Mouse (Mus musculus): ENCODE measurements around the gene Zfp629. TPM values are rescaled to one million over a fixed set of nuclear protein-coding genes. Genes with fewer than 3 reads are reported as not detected.
"Not testable (repeated sequence)": the region's sequence is repeated elsewhere in the genome, so short reads cannot be mapped to it uniquely, and the experiment has no call there.

Zfp629 gene
- polyA plus RNA-seq (2021), result 20.6 TPM

- no peak for TF ChIP-seq CTCF (IDR thresholded peaks at IDR 0.05)
- no peaks in the 10 kb centered on the region for H3K27me3 ChIP-seq
- ATAC-seq (peak; percentile 62), DNase-seq (ENCODE audit: low read depth, low spot score) (peak; percentile 38)
- ChIA-PET POLR2A (interaction anchor here (0.7 to 1.6 kb wide), 7 partner anchors 11 to 96 kb away, joined by 3 to 7 read pairs (median 4); no protein-coding TSS in a partner anchor), CTCF (interaction anchor here (1.0 to 1.8 kb wide), 5 partner anchors 12 to 60 kb away, joined by 3 to 4 read pairs (median 3); no protein-coding TSS in a partner anchor)
- in situ Hi-C loops (cut with MboI; ENCODE audit: low pct_unique_long_range_greater_than_20kb), result no loop called here
These were observed at the start of gene Zfp629 for GRCm38 (mm10) chr7:127614891-127615843. TSS of gene Zfp629 (minus strand) at chr7:127615797.

- no peak for TF ChIP-seq CTCF (IDR thresholded peaks at IDR 0.05)
- CTCF ChIA-PET, result interaction anchor here (1.6 kb wide), 1 partner anchor 12 kb away, joined by 6 read pairs; no protein-coding TSS in a partner anchor
- H3K27me3 ChIP-seq, result no peaks in the 10 kb centered on the region
- POLR2A ChIA-PET, result no interaction called here
- ATAC-seq (no peak), DNase-seq (ENCODE audit: low read depth, low spot score) (no peak)
- in situ Hi-C loops (cut with MboI; ENCODE audit: low pct_unique_long_range_greater_than_20kb), result loop anchor here (5.0 to 25.0 kb wide), 2 partner anchors 79 to 549 kb away; partner anchors contain the start of genes Cox6a2 and Fbxl19
These were observed 47.3 kb upstream of the Zfp629 start for GRCm38 (mm10) chr7:127662926-127663325.

- H3K27me3 ChIP-seq, result no peaks in the 10 kb centered on the region
- TF ChIP-seq CTCF (IDR thresholded peaks at IDR 0.05), result no peak
- in situ Hi-C loops (cut with MboI; ENCODE audit: low pct_unique_long_range_greater_than_20kb), result loop anchor here (5.0 to 25.0 kb wide), 2 partner anchors 80 to 550 kb away; partner anchors contain the start of genes Cox6a2 and Fbxl19
- DNase-seq (ENCODE audit: low read depth, low spot score) (no peak), ATAC-seq (no peak)
- POLR2A ChIA-PET, result interaction anchor here (0.7 kb wide), 1 partner anchor 48 kb away, joined by 3 read pairs; no protein-coding TSS in a partner anchor
- CTCF ChIA-PET, result interaction anchor here (1.6 kb wide), 1 partner anchor 13 kb away, joined by 6 read pairs; no protein-coding TSS in a partner anchor
These were observed 46.2 kb upstream of the Zfp629 start for GRCm38 (mm10) chr7:127661833-127662232.

- no peak for ATAC-seq
- no peak for DNase-seq (ENCODE audit: low read depth, low spot score)
- no peaks in the 10 kb centered on the region for H3K27me3 ChIP-seq
- in situ Hi-C loops (cut with MboI; ENCODE audit: low pct_unique_long_range_greater_than_20kb), result loop anchor here (5.0 to 25.0 kb wide), 2 partner anchors 81 to 551 kb away; partner anchors contain the start of genes Cox6a2 and Fbxl19
- ChIA-PET CTCF (no interaction called here), POLR2A (no interaction called here)
- TF ChIP-seq CTCF (IDR thresholded peaks at IDR 0.05), result peak; percentile 57
These were observed 45.3 kb upstream of the Zfp629 start for GRCm38 (mm10) chr7:127660882-127661281.

- TF ChIP-seq CTCF (IDR thresholded peaks at IDR 0.05), result peak; percentile 93
- POLR2A ChIA-PET, result interaction anchor here (0.7 kb wide), 1 partner anchor 309 kb away, joined by 3 read pairs; no protein-coding TSS in a partner anchor
- no peaks in the 10 kb centered on the region for H3K27me3 ChIP-seq
- no peak for ATAC-seq
- no peak for DNase-seq (ENCODE audit: low read depth, low spot score)
- in situ Hi-C loops (cut with MboI; ENCODE audit: low pct_unique_long_range_greater_than_20kb), result loop anchor here (25.0 kb wide), 1 partner anchor 555 kb away; the partner anchor contains the start of gene Cox6a2
- CTCF ChIA-PET, result interaction anchor here (1.1 to 3.5 kb wide), 12 partner anchors 10 to 69 kb away, joined by 3 to 23 read pairs (median 4); no protein-coding TSS in a partner anchor
These were observed 41.3 kb upstream of the Zfp629 start for GRCm38 (mm10) chr7:127656946-127657345.

- TF ChIP-seq CTCF (IDR thresholded peaks at IDR 0.05), result no peak
- ChIA-PET CTCF (no interaction called here), POLR2A (interaction anchor here (0.6 kb wide), 1 partner anchor 134 kb away, joined by 6 read pairs; no protein-coding TSS in a partner anchor)
- H3K27me3 ChIP-seq, result no peaks in the 10 kb centered on the region
- DNase-seq (ENCODE audit: low read depth, low spot score) (no peak), ATAC-seq (no peak)
- in situ Hi-C loops (cut with MboI; ENCODE audit: low pct_unique_long_range_greater_than_20kb), result loop anchor here (25.0 kb wide), 1 partner anchor 558 kb away; the partner anchor contains the start of gene Cox6a2
These were observed 38.7 kb upstream of the Zfp629 start for GRCm38 (mm10) chr7:127654318-127654717.

- DNase-seq (ENCODE audit: low read depth, low spot score), result no peak
- no peaks in the 10 kb centered on the region for H3K27me3 ChIP-seq
- POLR2A ChIA-PET, result no interaction called here
- no peak for TF ChIP-seq CTCF (IDR thresholded peaks at IDR 0.05)
- in situ Hi-C loops (cut with MboI; ENCODE audit: low pct_unique_long_range_greater_than_20kb), result loop anchor here (25.0 kb wide), 1 partner anchor 560 kb away; the partner anchor contains the start of gene Cox6a2
- ATAC-seq, result no peak
- CTCF ChIA-PET, result no interaction called here
These were observed 36.5 kb upstream of the Zfp629 start for GRCm38 (mm10) chr7:127652050-127652449.

- ChIA-PET CTCF (no interaction called here), POLR2A (no interaction called here)
- no peaks in the 10 kb centered on the region for H3K27me3 ChIP-seq
- ATAC-seq, result no peak
- no peak for TF ChIP-seq CTCF (IDR thresholded peaks at IDR 0.05)
- no peak for DNase-seq (ENCODE audit: low read depth, low spot score)
- in situ Hi-C loops (cut with MboI; ENCODE audit: low pct_unique_long_range_greater_than_20kb), result loop anchor here (25.0 kb wide), 1 partner anchor 561 kb away; the partner anchor contains the start of gene Cox6a2
These were observed 36.0 kb upstream of the Zfp629 start for GRCm38 (mm10) chr7:127651624-127652023.

- POLR2A ChIA-PET, result no interaction called here
These were observed 33.6 kb upstream of the Zfp629 start for GRCm38 (mm10) chr7:127649206-127649605.

GRCm38 (mm10) chr7:127648516-127649201, 33.1 kb upstream of the Zfp629 start:
- no peak for ATAC-seq
- CTCF ChIA-PET, result interaction anchor here (1.2 kb wide), 1 partner anchor 26 kb away, joined by 4 read pairs; no protein-coding TSS in a partner anchor
- H3K27me3 ChIP-seq, result peaks cover 4% of the 10 kb centered on the region
- POLR2A ChIA-PET, result no interaction called here
- peak; percentile 3 for DNase-seq (ENCODE audit: low read depth, low spot score)
- no peak for TF ChIP-seq CTCF (IDR thresholded peaks at IDR 0.05)
- in situ Hi-C loops (cut with MboI; ENCODE audit: low pct_unique_long_range_greater_than_20kb), result no loop called here

More at GRCm38 (mm10) chr7:127649206-127649605, 33.6 kb upstream of the Zfp629 start:
- TF ChIP-seq CTCF (IDR thresholded peaks at IDR 0.05), result no peak
- CTCF ChIA-PET, result interaction anchor here (1.2 kb wide), 1 partner anchor 26 kb away, joined by 4 read pairs; no protein-coding TSS in a partner anchor
- DNase-seq (ENCODE audit: low read depth, low spot score) (no peak), ATAC-seq (no peak)
- in situ Hi-C loops (cut with MboI; ENCODE audit: low pct_unique_long_range_greater_than_20kb), result no loop called here
- H3K27me3 ChIP-seq, result no peaks in the 10 kb centered on the region

GRCm38 (mm10) chr7:127647576-127647975, 32.0 kb upstream of the Zfp629 start:
- DNase-seq (ENCODE audit: low read depth, low spot score); POLR2A ChIA-PET; in situ Hi-C loops (cut with MboI; ENCODE audit: low pct_unique_long_range_greater_than_20kb); H3K27me3 ChIP-seq; CTCF ChIA-PET; ATAC-seq: not testable (repeated sequence)
